Mouse (Mus musculus) kidney, postnatal 0 days (tissue): ENCODE measurements around the gene Pibf1. TPM values are rescaled to one million over a fixed set of nuclear protein-coding genes. Genes with fewer than 3 reads are reported as not detected.

ENCODE experiments used
- ATAC-seq: fragments of 200-750 bp; cut with Nextera tagmentation; replicated peaks from 2 replicates; pipeline ENCODE4 v1.8.0; 2017; ENCODE audit warnings: low read depth, moderate number of reproducible peaks, moderate TSS enrichment, moderate library complexity; ENCODE audit not compliant: low FRiP score
- DNase-seq: peaks from one replicate; pipeline ENCODE4 v3.0.0-alpha.2; 2016; ENCODE audit warnings: low spot score
- H3K27ac ChIP-seq: fragments of 300-500 bp; sonication (generic); 2 replicates; pipeline ENCODE4 v1.5.1; 2014; ENCODE audit warnings: mild to moderate bottlenecking
- H3K27me3 ChIP-seq: fragments of 300-500 bp; sonication (generic); 2 replicates; pipeline ENCODE4 v1.6.1; 2014; ENCODE audit warnings: low read length, mixed read lengths; ENCODE audit not compliant: insufficient read depth
- H3K36me3 ChIP-seq: fragments of 300-500 bp; sonication (generic); 2 replicates; pipeline ENCODE4 v1.6.1; 2014; ENCODE audit warnings: low read length, mixed read lengths; ENCODE audit not compliant: insufficient read depth
- H3K4me1 ChIP-seq: fragments of 300-500 bp; sonication (generic); replicated peaks from 2 replicates; pipeline ENCODE4 v1.6.1; 2014; ENCODE audit warnings: antibody characterized with exemption, low read length, mixed read lengths; ENCODE audit not compliant: insufficient read depth
- H3K4me2 ChIP-seq: fragments of 300-500 bp; sonication (generic); 2 replicates; pipeline ENCODE4 v1.6.1; 2014; ENCODE audit warnings: mild to moderate bottlenecking, low read length, moderate library complexity, mixed read lengths
- H3K4me3 ChIP-seq: fragments of 300-500 bp; sonication (generic); replicated peaks from 2 replicates; pipeline ENCODE4 v1.5.1; 2014; ENCODE audit warnings: low read depth, low read length
- H3K9ac ChIP-seq: fragments of 300-500 bp; sonication (generic); 2 replicates; pipeline ENCODE4 v1.6.1; 2014; ENCODE audit warnings: low read depth, low read length
- H3K9me3 ChIP-seq: fragments of 300-500 bp; sonication (generic); replicated peaks from 2 replicates; pipeline ENCODE4 v1.6.1; 2016; ENCODE audit warnings: low read length, inconsistent platforms, mixed read lengths
- CTCF ChIP-seq: IDR thresholded peaks from 2 replicates; pipeline ENCODE4 v1.5.1; 2016; ENCODE audit warnings: antibody characterized with exemption, low read depth, mild to moderate bottlenecking, moderate library complexity
- WGBS: fragments of 180-500 bp; shearing (Covaris S2); extraction: QIAGEN DNeasy Blood & Tissue Kit; methylation state at CpG from one replicate; pipeline ENCODE4 v1.1.7; 2014; 5-methylcytosine and 5-hydroxymethylcytosine counted together
- polyA plus RNA-seq: library from polyadenylated mRNA; unstranded; fragments of >200 nt; fragmentation: Nextera tagmentation; extraction: Ambion mirVana; gene quantifications from 2 replicates; pipeline ENCODE4 v1.2.1, GENCODE M21; 2015

Gene Pibf1
- polyA plus RNA-seq, 1 experiment from 2014 or later = 12.7 TPM

GRCm38 (mm10) chr14:99152683-99153082 lies 53.5 kb downstream of the Pibf1 start:
- 94% methylated on average over 4 of the region's 4 CpGs for whole genome bisulfite sequencing
- H3K9me3 ChIP-seq = no peaks in the 10 kb centered on the region
- no peak overlapping the region for H3K4me2 ChIP-seq
- no peak for DNase-seq
- H3K27me3 ChIP-seq = no peaks in the 10 kb centered on the region
- no peak overlapping the region for H3K4me3 ChIP-seq
- no peak overlapping the region for H3K9ac ChIP-seq
- no peak for ATAC-seq
- H3K4me1 ChIP-seq = no peaks in the 10 kb centered on the region
- TF ChIP-seq CTCF = no peak
- H3K36me3 ChIP-seq = peaks cover 7% of the 10 kb centered on the region; the same call in 1 of the 2 replicates
- no peak overlapping the region for H3K27ac ChIP-seq

- TF ChIP-seq CTCF = no peak
- Histone ChIP-seq H3K4me3 (no peak overlapping the region), H3K36me3 (peaks cover 9% of the 10 kb centered on the region; the same call in 1 of the 2 replicates), H3K9ac (no peak overlapping the region), H3K4me1 (no peaks in the 10 kb centered on the region), H3K27ac (no peak overlapping the region), H3K4me2 (no peak overlapping the region), H3K9me3 (no peaks in the 10 kb centered on the region), H3K27me3 (no peaks in the 10 kb centered on the region)
- no peak for DNase-seq
- 86% methylated on average over 6 of the region's 6 CpGs for WGBS
- ATAC-seq = no peak
Observed at GRCm38 (mm10) chr14:99159940-99160339, 60.7 kb downstream of the Pibf1 start.

- H3K27me3 ChIP-seq = no peaks in the 10 kb centered on the region
- ATAC-seq (no peak), DNase-seq (no peak)
- 0 out of 2 replicates have a peak, but pooled peaks cover 6% of the 10 kb centered on the region for H3K36me3 ChIP-seq
- no peak overlapping the region for H3K27ac ChIP-seq
- H3K4me1 ChIP-seq = no peaks in the 10 kb centered on the region
- TF ChIP-seq CTCF = no peak
- H3K9ac ChIP-seq = no peak overlapping the region
- H3K4me2 ChIP-seq = no peak overlapping the region
- H3K9me3 ChIP-seq = no peaks in the 10 kb centered on the region
- no peak overlapping the region for H3K4me3 ChIP-seq
- 93% methylated on average over 3 of the region's 3 CpGs for WGBS
Observed at GRCm38 (mm10) chr14:99163051-99163450, 63.8 kb downstream of the Pibf1 start.

- ATAC-seq = no peak
- Histone ChIP-seq H3K4me2 (no peak overlapping the region), H3K27ac (no peak overlapping the region)
Observed at GRCm38 (mm10) chr14:99174138-99174745, 75.0 kb downstream of the Pibf1 start.

GRCm38 (mm10) chr14:99176559-99176958 lies 77.3 kb downstream of the Pibf1 start:
- no peak for TF ChIP-seq CTCF
- Histone ChIP-seq H3K27me3 (no peaks in the 10 kb centered on the region), H3K27ac (no peak overlapping the region), H3K4me1 (no peaks in the 10 kb centered on the region), H3K36me3 (no peaks in the 10 kb centered on the region), H3K9me3 (no peaks in the 10 kb centered on the region), H3K4me2 (no peak overlapping the region), H3K4me3 (no peak overlapping the region), H3K9ac (no peak overlapping the region)
- WGBS = 51% methylated on average over 9 of the region's 9 CpGs
- no peak for ATAC-seq
- peak; percentile 6 for DNase-seq

More at GRCm38 (mm10) chr14:99174138-99174745, 75.0 kb downstream of the Pibf1 start:
- H3K27me3 ChIP-seq = no peaks in the 10 kb centered on the region
- H3K4me3 ChIP-seq = no peak overlapping the region
- TF ChIP-seq CTCF = no peak
- H3K9me3 ChIP-seq = no peaks in the 10 kb centered on the region
- no peak for DNase-seq
- 71% methylated on average over 4 of the region's 4 CpGs for WGBS
- no peaks in the 10 kb centered on the region for H3K36me3 ChIP-seq
- no peak overlapping the region for H3K9ac ChIP-seq
- no peaks in the 10 kb centered on the region for H3K4me1 ChIP-seq

GRCm38 (mm10) chr14:99190153-99190790 lies 91.0 kb downstream of the Pibf1 start:
- ATAC-seq = no peak
- 93% methylated on average over 5 of the region's 5 CpGs for WGBS

More at GRCm38 (mm10) chr14:99190153-99190790, 91.0 kb downstream of the Pibf1 start:
- no peak overlapping the region for H3K9ac ChIP-seq
- H3K4me1 ChIP-seq = no peaks in the 10 kb centered on the region
- H3K9me3 ChIP-seq = no peaks in the 10 kb centered on the region
- H3K27ac ChIP-seq = no peak overlapping the region
- DNase-seq = no peak
- H3K4me3 ChIP-seq = no peak overlapping the region
- no peak for TF ChIP-seq CTCF
- H3K36me3 ChIP-seq = 0 out of 2 replicates have a peak, but pooled peaks cover 3% of the 10 kb centered on the region
- H3K27me3 ChIP-seq = no peaks in the 10 kb centered on the region
- no peak overlapping the region for H3K4me2 ChIP-seq
